18 mouse cellular contexts compared by ENCODE assay signal in genomic region chr10:126077313-126077966, GRCm38 (mm10).
"Had no signal": no experiment of that assay in that cellular context is flagged by ENCODE, and none has a peak within 500 bp of the region (broad histone marks: within the 10 kb centered on the region; RNA-seq: fewer than 3 reads in every experiment).

No protein-coding gene starts in this region.

- H3K9ac ChIP-seq: liver, embryonic 15.5 days; liver, postnatal 0 days; lung, embryonic 15.5 days; neural tube, embryonic 12.5 days; stomach, embryonic 15.5 days had no signal

- H3K4me3 ChIP-seq: liver, embryonic 15.5 days; lung, embryonic 15.5 days; neural tube, embryonic 12.5 days; stomach, embryonic 15.5 days had no signal

- DNase-seq: liver, postnatal 0 days; lung, adult 2 months; lung, postnatal 14 days; lung, postnatal 36 days; midbrain, embryonic 14.5 days; right cerebral cortex, postnatal 14 days; thymus, adult 2 months; thymus, postnatal 25 days; thymus, postnatal 4 days had no signal

- H3K9me3 ChIP-seq: liver, embryonic 15.5 days; lung, embryonic 15.5 days; neural tube, embryonic 12.5 days; stomach, embryonic 15.5 days had no signal

- H3K27ac ChIP-seq: liver, embryonic 15.5 days; lung, embryonic 15.5 days; macrophage; neural tube, embryonic 12.5 days; stomach, embryonic 15.5 days; stomach, postnatal 0 days had no signal

- H3K4me1 ChIP-seq: liver, embryonic 15.5 days; lung, embryonic 15.5 days; neural tube, embryonic 12.5 days had no signal

- H3K36me3 ChIP-seq: liver, embryonic 15.5 days; lung, embryonic 15.5 days; neural tube, embryonic 12.5 days; stomach, embryonic 15.5 days had no signal

- H3K27me3 ChIP-seq: liver, embryonic 15.5 days; lung, embryonic 15.5 days; neural tube, embryonic 12.5 days; stomach, embryonic 15.5 days had no signal

- ATAC-seq: liver, postnatal 0 days; lung, postnatal 0 days; midbrain, embryonic 16.5 days had no signal

- H3K4me2 ChIP-seq: liver, embryonic 15.5 days; lung, embryonic 15.5 days; midbrain, embryonic 11.5 days; neural tube, embryonic 12.5 days; stomach, embryonic 15.5 days had no signal
